Mouse (Mus musculus) bone marrow macrophage, adult 2 months (primary cell): ENCODE results near the gene Emc7.

Source experiments
- CTCF ChIP-seq: IDR thresholded peaks from 2 replicates; pipeline ENCODE4 v1.5.1; 2012; ENCODE audit warnings: low read depth, mild to moderate bottlenecking, low read length, moderate library complexity
- POLR2A ChIP-seq: IDR thresholded peaks from 2 replicates; pipeline ENCODE4 v1.6.1; 2012; ENCODE audit warnings: mild to moderate bottlenecking, low read depth, low read length, borderline replicate concordance

DNA sequence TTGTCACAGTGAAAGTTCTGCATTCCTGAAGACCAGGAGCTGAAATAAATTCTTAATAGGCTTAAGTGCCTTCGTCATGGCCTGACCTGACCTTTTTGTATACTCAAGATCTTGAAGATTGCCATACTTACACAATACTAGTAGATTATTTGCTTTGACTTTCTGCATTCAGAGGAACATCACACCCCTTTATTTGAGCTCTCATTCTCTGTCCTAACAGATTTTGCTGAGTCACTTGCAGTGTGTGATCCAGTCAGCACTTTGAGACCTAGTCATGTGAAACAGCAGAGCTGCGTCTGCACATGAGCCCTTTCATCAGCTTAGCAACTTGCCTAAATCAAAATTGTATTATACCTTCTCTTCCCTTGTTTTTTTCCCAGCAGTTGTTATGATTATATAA lies 21.4 kb upstream of the Emc7 start:
- no peak for TF ChIP-seq POLR2A
- no peak for TF ChIP-seq CTCF
